In genomic region chr11:98754151-98754620, GRCm38 (mm10) we compare ENCODE assay signal across 8 mouse cellular contexts. TPM values are rescaled to one million over a fixed set of nuclear protein-coding genes. Genes with fewer than 3 reads are reported as not detected.
DNase-seq lines count a peak whose midpoint lies in the region; ATAC-seq and TF ChIP-seq lines count a peak whose summit lies in the region.

No protein-coding gene starts in this region.

- no peaks in the 10 kb centered on the region for H3K27me3 ChIP-seq in kidney, embryonic 15.5 days
- H3K27me3 ChIP-seq in heart, embryonic 14.5 days (ENCODE audit: control insufficient read depth, insufficient read depth, low read length): no peaks in the 10 kb centered on the region
- H3K27me3 ChIP-seq in liver, embryonic 15.5 days: no peaks in the 10 kb centered on the region
- H3K27me3 ChIP-seq in thymus, adult 2 months (ENCODE audit: control insufficient read depth, insufficient read depth, low read length): no peaks in the 10 kb centered on the region

- no peak overlapping the region for H3K4me3 ChIP-seq in kidney, embryonic 15.5 days (replicated peaks)
- H3K4me3 ChIP-seq in cortical plate, adult 2 months (ENCODE audit: insufficient read depth, low read length): no peak overlapping the region
- H3K4me3 ChIP-seq in heart, embryonic 14.5 days (ENCODE audit: control insufficient read depth in 1 of 2, insufficient read depth in 1 of 2, low read depth in 1 of 2, low read length in 2 of 2): no peak overlapping the region
- no peak overlapping the region for H3K4me3 ChIP-seq in liver, embryonic 15.5 days (replicated peaks)
- no peak overlapping the region for H3K4me3 ChIP-seq in thymus, adult 2 months (ENCODE audit: control insufficient read depth, insufficient read depth, low read length)

- peak overlapping the region; percentile 64 for H3K27ac ChIP-seq in kidney, embryonic 15.5 days
- peak overlapping the region; percentile 88 for H3K27ac ChIP-seq in cortical plate, adult 2 months (ENCODE audit: insufficient read depth, low read length)
- peak overlapping the region; percentile 91 to 96 for H3K27ac ChIP-seq in heart, embryonic 14.5 days (replicated peaks in 1 of 2; ENCODE audit: control insufficient read depth in 1 of 2, insufficient read depth in 1 of 2, low read depth in 2 of 2, low read length in 2 of 2)
- peak overlapping the region; percentile 86 for H3K27ac ChIP-seq in liver, embryonic 15.5 days (replicated peaks)
- no peak overlapping the region for H3K27ac ChIP-seq in thymus, adult 2 months (ENCODE audit: control insufficient read depth, insufficient read depth, low read length)

- 0 out of 2 replicates have a peak overlapping the region, but pooled peaks have one; percentile 9 for H3K4me2 ChIP-seq in kidney, embryonic 15.5 days
- peak overlapping the region; percentile 35 for H3K4me2 ChIP-seq in heart, embryonic 14.5 days (ENCODE audit: low read length)
- peak overlapping the region; percentile 32 for H3K4me2 ChIP-seq in liver, embryonic 15.5 days

- no peak for DNase-seq in kidney, postnatal 14 days
- no peak for DNase-seq in thymus, adult 18-20 months
- DNase-seq in thymus, adult 2 months: no peak

- TF ChIP-seq POLR2A in cortical plate, adult 2 months (IDR thresholded peaks at IDR 0.05; ENCODE audit: extremely low read depth, insufficient read depth, low read length): no peak
- TF ChIP-seq POLR2A in thymus, adult 2 months (IDR thresholded peaks at IDR 0.05; ENCODE audit: control insufficient read depth, extremely low read depth, insufficient read depth, low read length, poor library complexity): no peak

- no peak overlapping the region for H3K9ac ChIP-seq in kidney, embryonic 15.5 days
- peak overlapping the region; percentile 38 for H3K9ac ChIP-seq in heart, embryonic 14.5 days (ENCODE audit: low read length)
- H3K9ac ChIP-seq in liver, embryonic 15.5 days: peak overlapping the region; percentile 43

- WGBS in kidney, embryonic 15.5 days: 66% methylated on average over 9 of the region's 9 CpGs
- 48% methylated on average over 9 of the region's 9 CpGs for WGBS in heart, embryonic 14.5 days
- 38% methylated on average over 9 of the region's 9 CpGs for WGBS in liver, embryonic 15.5 days (ENCODE audit: insufficient replicate concordance)
- 81% methylated on average over 9 of the region's 9 CpGs for WGBS in thymus, adult 2 months

- peaks cover 64% of the 10 kb centered on the region for H3K4me1 ChIP-seq in kidney, embryonic 15.5 days
- H3K4me1 ChIP-seq in cortical plate, adult 2 months (ENCODE audit: control insufficient read depth, insufficient read depth, low read length): peaks cover 31% of the 10 kb centered on the region
- peaks cover 53 to 71% of the 10 kb centered on the region in 2 experiments for H3K4me1 ChIP-seq in heart, embryonic 14.5 days (ENCODE audit: control insufficient read depth in 2 of 2, insufficient read depth in 2 of 2, low read length in 2 of 2)
- peaks cover 82% of the 10 kb centered on the region for H3K4me1 ChIP-seq in liver, embryonic 15.5 days (replicated peaks)
- H3K4me1 ChIP-seq in thymus, adult 2 months (replicated peaks; ENCODE audit: control insufficient read depth, insufficient read depth, low read length): peaks cover 22% of the 10 kb centered on the region

- peaks cover 52% of the 10 kb centered on the region for H3K36me3 ChIP-seq in kidney, embryonic 15.5 days
- peaks cover 52% of the 10 kb centered on the region for H3K36me3 ChIP-seq in heart, embryonic 14.5 days (ENCODE audit: control insufficient read depth, insufficient read depth, low read length)
- H3K36me3 ChIP-seq in liver, embryonic 15.5 days (replicated peaks): peaks cover 27% of the 10 kb centered on the region
- no peaks in the 10 kb centered on the region for H3K36me3 ChIP-seq in thymus, adult 2 months (ENCODE audit: control insufficient read depth, insufficient read depth, low read length)

- TF ChIP-seq CTCF in cortical plate, adult 2 months (IDR thresholded peaks at IDR 0.05; ENCODE audit: extremely low read depth, insufficient read depth, low read length): no peak
- TF ChIP-seq CTCF in thymus, adult 2 months (IDR thresholded peaks at IDR 0.05; ENCODE audit: borderline replicate concordance, control insufficient read depth, extremely low read depth, insufficient read depth, low read length, poor library complexity): no peak

- no peak for ATAC-seq in kidney, embryonic 15.5 days (replicated peaks; ENCODE audit: low FRiP score)
- no peak for ATAC-seq in heart, embryonic 14.5 days (ENCODE audit: insufficient number of reproducible peaks, insufficient read depth, low FRiP score, low read depth)
- ATAC-seq in liver, embryonic 15.5 days (ENCODE audit: insufficient read depth): no peak
- ATAC-seq in megakaryocyte-erythroid progenitor cell, adult 5-6 weeks (replicated peaks; ENCODE audit: low FRiP score, low TSS enrichment, poor library complexity, severe bottlenecking): no peak

- H3K9me3 ChIP-seq in kidney, embryonic 15.5 days (replicated peaks): no peaks in the 10 kb centered on the region
- no peaks in the 10 kb centered on the region for H3K9me3 ChIP-seq in heart, embryonic 14.5 days (ENCODE audit: control insufficient read depth, low read length)
- no peaks in the 10 kb centered on the region for H3K9me3 ChIP-seq in liver, embryonic 15.5 days (replicated peaks)

RNA-seq across cellular contexts. Expression of gene Thra, which starts 13.7 kb away (rescaled TPM):
- polyA plus RNA-seq in kidney, embryonic 15.5 days (2015; fragmentation: Nextera tagmentation; extraction: Ambion mirVana): 21.7 and 26.9 TPM in 2 replicates
- polyA plus RNA-seq in cortical plate, adult 2 months (2012; rRNA removed): 721 and 771 TPM in 2 replicates
- polyA plus RNA-seq in heart, embryonic 14.5 days (2014; fragmentation: Nextera tagmentation; extraction: Ambion mirVana): 45.3 and 55.6 TPM in 2 replicates
- polyA plus RNA-seq in liver, embryonic 15.5 days (2015; fragmentation: Nextera tagmentation; extraction: Ambion mirVana): 7.2 and 7.6 TPM in 2 replicates
- 47.5 and 51.0 TPM in 2 replicates for total RNA-seq in megakaryocyte-erythroid progenitor cell, adult 5-6 weeks (2014; fragmentation: Nextera tagmentation)
- 20.4 and 23.3 TPM in 2 replicates for total RNA-seq in megakaryocyte-erythroid progenitor cell, adult 5-6 weeks (2017)
- polyA plus RNA-seq in thymus, adult 2 months (2012; rRNA removed): 36.8 and 41.5 TPM in 2 replicates

RNA-seq across cellular contexts. Expression of gene Nr1d1, which starts 20.9 kb away (rescaled TPM):
- 2.0 and 2.3 TPM in 2 replicates for polyA plus RNA-seq in kidney, embryonic 15.5 days (2015; fragmentation: Nextera tagmentation; extraction: Ambion mirVana)
- polyA plus RNA-seq in cortical plate, adult 2 months (2012; rRNA removed): 153 and 156 TPM in 2 replicates
- 6.0 and 6.4 TPM in 2 replicates for polyA plus RNA-seq in heart, embryonic 14.5 days (2014; fragmentation: Nextera tagmentation; extraction: Ambion mirVana)
- polyA plus RNA-seq in liver, embryonic 15.5 days (2015; fragmentation: Nextera tagmentation; extraction: Ambion mirVana): 0.63 and 0.85 TPM in 2 replicates
- 4.1 and 8.0 TPM in 2 replicates for total RNA-seq in megakaryocyte-erythroid progenitor cell, adult 5-6 weeks (2014; fragmentation: Nextera tagmentation)
- total RNA-seq in megakaryocyte-erythroid progenitor cell, adult 5-6 weeks (2017): 0.34 and 1.3 TPM in 2 replicates
- polyA plus RNA-seq in thymus, adult 2 months (2012; rRNA removed): 34.4 and 37.7 TPM in 2 replicates

RNA-seq across cellular contexts. Expression of gene Med24, which starts 25.0 kb away (rescaled TPM):
- polyA plus RNA-seq in kidney, embryonic 15.5 days (2015; fragmentation: Nextera tagmentation; extraction: Ambion mirVana): 58.2 and 64.7 TPM in 2 replicates
- 127 and 144 TPM in 2 replicates for polyA plus RNA-seq in cortical plate, adult 2 months (2012; rRNA removed)
- 28.5 and 31.0 TPM in 2 replicates for polyA plus RNA-seq in heart, embryonic 14.5 days (2014; fragmentation: Nextera tagmentation; extraction: Ambion mirVana)
- 24.2 and 27.7 TPM in 2 replicates for polyA plus RNA-seq in liver, embryonic 15.5 days (2015; fragmentation: Nextera tagmentation; extraction: Ambion mirVana)
- 62.2 and 78.6 TPM in 2 replicates for total RNA-seq in megakaryocyte-erythroid progenitor cell, adult 5-6 weeks (2014; fragmentation: Nextera tagmentation)
- 30.1 and 42.7 TPM in 2 replicates for total RNA-seq in megakaryocyte-erythroid progenitor cell, adult 5-6 weeks (2017)
- polyA plus RNA-seq in thymus, adult 2 months (2012; rRNA removed): 179 and 196 TPM in 2 replicates

RNA-seq across cellular contexts. Expression of gene Msl1, which starts 41.1 kb away (rescaled TPM):
- 25.1 and 25.8 TPM in 2 replicates for polyA plus RNA-seq in kidney, embryonic 15.5 days (2015; fragmentation: Nextera tagmentation; extraction: Ambion mirVana)
- polyA plus RNA-seq in cortical plate, adult 2 months (2012; rRNA removed): 119 and 131 TPM in 2 replicates
- polyA plus RNA-seq in heart, embryonic 14.5 days (2014; fragmentation: Nextera tagmentation; extraction: Ambion mirVana): 13.3 and 15.3 TPM in 2 replicates
- 5.2 and 5.8 TPM in 2 replicates for polyA plus RNA-seq in liver, embryonic 15.5 days (2015; fragmentation: Nextera tagmentation; extraction: Ambion mirVana)
- total RNA-seq in megakaryocyte-erythroid progenitor cell, adult 5-6 weeks (2014; fragmentation: Nextera tagmentation): 58.6 and 74.8 TPM in 2 replicates
- total RNA-seq in megakaryocyte-erythroid progenitor cell, adult 5-6 weeks (2017): 57.8 and 68.3 TPM in 2 replicates
- polyA plus RNA-seq in thymus, adult 2 months (2012; rRNA removed): 50.3 and 66.0 TPM in 2 replicates

RNA-seq across cellular contexts. Expression of gene Casc3, which starts 50.5 kb away (rescaled TPM):
- polyA plus RNA-seq in kidney, embryonic 15.5 days (2015; fragmentation: Nextera tagmentation; extraction: Ambion mirVana): 40.6 and 40.8 TPM in 2 replicates
- 44.9 and 47.4 TPM in 2 replicates for polyA plus RNA-seq in cortical plate, adult 2 months (2012; rRNA removed)
- 22.6 and 22.9 TPM in 2 replicates for polyA plus RNA-seq in heart, embryonic 14.5 days (2014; fragmentation: Nextera tagmentation; extraction: Ambion mirVana)
- 14.4 and 16.2 TPM in 2 replicates for polyA plus RNA-seq in liver, embryonic 15.5 days (2015; fragmentation: Nextera tagmentation; extraction: Ambion mirVana)
- 47.6 and 51.8 TPM in 2 replicates for total RNA-seq in megakaryocyte-erythroid progenitor cell, adult 5-6 weeks (2014; fragmentation: Nextera tagmentation)
- total RNA-seq in megakaryocyte-erythroid progenitor cell, adult 5-6 weeks (2017): 37.4 and 53.5 TPM in 2 replicates
- polyA plus RNA-seq in thymus, adult 2 months (2012; rRNA removed): 66.5 and 72.2 TPM in 2 replicates

Comparison
In these comparisons a context has a peak if more than half of its experiments do, and no peak if none do; other contexts are left out.
1. RNA of gene Thra, which starts 13.7 kb away (polyA plus RNA-seq): 721 to 771 TPM in cortical plate, adult 2 months; 45.3 to 55.6 TPM in heart, embryonic 14.5 days, 36.8 to 41.5 TPM in thymus, adult 2 months, 21.7 to 26.9 TPM in kidney, embryonic 15.5 days and 7.2 to 7.6 TPM in liver, embryonic 15.5 days; every median in the first group is over 10 times any median in the second.
2. Peak in every context shown above with its lines, with median percentiles within 50 percentile points of each other: H3K4me2 ChIP-seq.